Mouse (Mus musculus) stomach, embryonic 14.5 days (tissue): Measurements from ENCODE around the gene Parvg. TPM values are rescaled to one million over a fixed set of nuclear protein-coding genes. Genes with fewer than 3 reads are reported as not detected.

ENCODE experiments used
- ATAC-seq: fragments of 200-750 bp; cut with Nextera tagmentation; 2 replicates; pipeline ENCODE4 v1.8.0; 2017; ENCODE audit warnings: low read depth, moderate TSS enrichment; ENCODE audit not compliant: insufficient number of reproducible peaks, insufficient read depth, low FRiP score
- H3K27ac ChIP-seq: fragments of 300-500 bp; sonication (generic); 2 replicates; pipeline ENCODE4 v1.5.1; 2014; ENCODE audit warnings: mild to moderate bottlenecking, low read length, moderate library complexity, mixed read lengths
- H3K27me3 ChIP-seq: fragments of 300-500 bp; sonication (generic); 2 replicates; pipeline ENCODE4 v1.6.1; 2014; ENCODE audit warnings: low read length, control low read depth, mixed read lengths; ENCODE audit not compliant: control insufficient read depth, insufficient read depth
- H3K36me3 ChIP-seq: fragments of 300-500 bp; sonication (generic); 2 replicates; pipeline ENCODE4 v1.6.1; 2014; ENCODE audit warnings: mild to moderate bottlenecking, control low read depth, low read length, moderate library complexity, mixed read lengths; ENCODE audit not compliant: control insufficient read depth, insufficient read depth
- H3K4me1 ChIP-seq: fragments of 300-500 bp; sonication (generic); 2 replicates; pipeline ENCODE4 v1.6.1; 2014; ENCODE audit warnings: low read length, control low read depth, mixed read lengths; ENCODE audit not compliant: control insufficient read depth, insufficient read depth
- H3K4me2 ChIP-seq: fragments of 300-500 bp; sonication (generic); replicated peaks from 2 replicates; pipeline ENCODE4 v1.6.1; 2014; ENCODE audit warnings: low read depth, low read length, control low read depth
- H3K4me3 ChIP-seq: fragments of 300-500 bp; sonication (generic); 2 replicates; pipeline ENCODE4 v1.5.1; 2014; ENCODE audit warnings: low read depth, low read length, control low read depth
- H3K9ac ChIP-seq: fragments of 300-500 bp; sonication (generic); replicated peaks from 2 replicates; pipeline ENCODE4 v1.6.1; 2014; ENCODE audit warnings: low read depth, mild to moderate bottlenecking, control low read depth, low read length, moderate library complexity, mixed read lengths
- H3K9me3 ChIP-seq: fragments of 300-500 bp; sonication (generic); 2 replicates; pipeline ENCODE4 v1.6.1; 2016; ENCODE audit warnings: low read depth, low read length, control low read depth; ENCODE audit not compliant: control insufficient read depth
- WGBS: fragments of 180-500 bp; shearing (Covaris S2); extraction: QIAGEN DNeasy Blood & Tissue Kit; methylation state at CpG from one replicate; pipeline ENCODE4 v1.1.7; 2014; 5-methylcytosine and 5-hydroxymethylcytosine counted together
- polyA plus RNA-seq: library from polyadenylated mRNA; unstranded; fragments of >200 nt; fragmentation: Nextera tagmentation; extraction: Ambion mirVana; gene quantifications from 2 replicates; pipeline ENCODE4 v1.2.1, GENCODE M21; 2014

Parvg gene
- 2.0 and 2.4 TPM in 2 replicates for polyA plus RNA-seq

- H3K9me3 ChIP-seq: no peaks in the 10 kb centered on the region
- WGBS: 75% methylated on average over 10 of the region's 10 CpGs
- H3K4me2 ChIP-seq: no peak within 1 kb of the TSS
- ATAC-seq: no peak
- 0 out of 2 replicates have a peak, but pooled peaks cover 3% of the 10 kb centered on the region for H3K4me1 ChIP-seq
- H3K27me3 ChIP-seq: no peaks in the 10 kb centered on the region
- H3K4me3 ChIP-seq: no peak within 1 kb of the TSS
- H3K27ac ChIP-seq: no peak within 1 kb of the TSS
- H3K36me3 ChIP-seq: no peaks in the 10 kb centered on the region
- H3K9ac ChIP-seq: no peak within 1 kb of the TSS
Measured at GRCm38 (mm10) chr15:84323966-84324869, at the start of gene Parvg. TSS of gene Parvg (plus strand) at chr15:84324026.

DNA sequence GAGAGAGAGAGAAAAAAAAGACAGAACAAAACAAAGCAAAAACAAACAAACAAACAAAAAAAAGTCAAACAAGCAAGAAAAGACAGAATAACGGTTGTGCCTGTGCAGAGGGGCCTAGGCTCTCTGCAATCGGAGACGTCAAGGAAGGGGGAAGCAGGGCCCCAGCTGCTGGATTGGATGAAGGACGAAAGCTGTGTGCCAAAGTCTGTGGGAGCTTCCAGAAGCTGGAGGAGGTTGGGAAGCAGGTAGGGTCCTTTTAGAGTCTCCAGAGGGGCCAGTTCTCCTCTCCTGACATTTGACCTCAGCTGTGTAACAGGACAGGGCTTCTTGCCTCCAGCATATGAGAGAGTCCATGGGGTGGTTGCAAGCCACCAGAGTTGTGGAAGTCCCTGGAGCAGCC, 47.8 kb upstream of the Parvg start:
- WGBS: 85% methylated on average over 4 of the region's 4 CpGs
- ATAC-seq: no peak

DNA sequence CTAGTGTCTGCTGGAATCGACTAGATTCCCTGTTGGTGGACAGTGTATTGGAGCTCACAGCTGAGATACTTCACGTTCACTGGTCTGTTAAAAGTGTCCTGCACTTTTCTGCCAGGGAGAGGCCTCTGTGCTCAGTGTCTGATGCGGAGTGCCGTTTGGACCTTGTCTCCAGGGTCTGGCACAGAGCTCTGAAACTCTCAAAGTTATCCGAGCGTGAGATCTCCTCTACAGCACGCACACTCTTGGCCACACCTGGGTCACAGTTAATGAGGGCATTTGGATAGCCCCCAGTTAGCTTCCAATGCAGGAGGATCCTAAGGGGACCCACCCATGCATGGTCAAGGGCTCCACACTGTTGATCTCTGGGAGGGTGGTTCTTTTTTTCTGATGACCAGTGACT, 45.7 kb upstream of the Parvg start:
- ATAC-seq: no peak
- H3K9ac ChIP-seq: no peak overlapping the region
- H3K27ac ChIP-seq: no peak overlapping the region
- no peaks in the 10 kb centered on the region for H3K4me1 ChIP-seq
- 78% methylated on average over 7 of the region's 7 CpGs for WGBS
- no peaks in the 10 kb centered on the region for H3K36me3 ChIP-seq
- no peaks in the 10 kb centered on the region for H3K27me3 ChIP-seq
- H3K9me3 ChIP-seq: no peaks in the 10 kb centered on the region
- H3K4me2 ChIP-seq: no peak overlapping the region
- H3K4me3 ChIP-seq: no peak overlapping the region

More for the DNA sequence above, 47.8 kb upstream of the Parvg start:
- Histone ChIP-seq H3K4me1 (no peaks in the 10 kb centered on the region), H3K9me3 (no peaks in the 10 kb centered on the region), H3K4me2 (no peak overlapping the region), H3K27ac (no peak overlapping the region), H3K9ac (no peak overlapping the region), H3K27me3 (no peaks in the 10 kb centered on the region), H3K4me3 (no peak overlapping the region), H3K36me3 (no peaks in the 10 kb centered on the region)

GRCm38 (mm10) chr15:84278656-84279055, 45.2 kb upstream of the Parvg start:
- Histone ChIP-seq H3K4me3 (no peak overlapping the region), H3K36me3 (no peaks in the 10 kb centered on the region), H3K9me3 (no peaks in the 10 kb centered on the region), H3K9ac (no peak overlapping the region), H3K27ac (no peak overlapping the region), H3K4me2 (no peak overlapping the region), H3K27me3 (no peaks in the 10 kb centered on the region), H3K4me1 (no peaks in the 10 kb centered on the region)
- no peak for ATAC-seq
- 40% methylated on average over 7 of the region's 7 CpGs for WGBS

GRCm38 (mm10) chr15:84280309-84280708, 43.5 kb upstream of the Parvg start:
- no peaks in the 10 kb centered on the region for H3K9me3 ChIP-seq
- H3K4me3 ChIP-seq: no peak overlapping the region
- no peak overlapping the region for H3K9ac ChIP-seq
- no peaks in the 10 kb centered on the region for H3K36me3 ChIP-seq
- H3K4me1 ChIP-seq: no peaks in the 10 kb centered on the region
- H3K27me3 ChIP-seq: no peaks in the 10 kb centered on the region
- no peak overlapping the region for H3K4me2 ChIP-seq
- WGBS: 80% methylated on average over 8 of the region's 8 CpGs
- ATAC-seq: no peak
- H3K27ac ChIP-seq: no peak overlapping the region

DNA sequence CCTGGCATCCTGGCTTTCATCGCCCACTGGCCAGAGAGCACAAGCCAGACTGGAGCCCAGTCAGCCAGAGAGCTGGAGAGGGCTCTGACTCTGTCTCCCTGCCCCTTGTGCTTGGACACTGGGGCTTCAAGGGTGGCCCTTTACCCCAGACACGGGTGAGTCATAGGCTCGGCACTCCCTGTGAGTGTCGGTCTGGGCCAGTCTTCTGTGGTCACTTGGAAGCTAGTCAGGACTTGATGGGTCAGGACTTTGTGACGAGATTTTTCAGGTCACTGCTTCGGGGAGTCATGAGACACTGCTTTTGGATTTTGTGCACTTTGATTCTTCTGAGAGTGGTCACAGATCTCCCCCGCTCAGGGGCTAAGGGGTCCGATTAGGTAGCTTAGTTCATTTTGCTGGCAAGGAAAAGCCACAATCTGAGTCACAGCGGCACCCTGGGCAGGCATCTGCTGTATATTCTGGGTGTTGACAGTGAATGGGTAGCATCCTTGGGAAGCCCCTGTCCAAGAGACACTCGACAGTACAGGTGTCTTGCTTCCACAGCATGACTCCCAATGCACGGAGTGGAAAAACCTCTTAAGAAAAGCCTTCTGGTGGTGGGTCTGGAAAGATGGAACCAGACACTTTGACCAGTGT, 43.0 kb upstream of the Parvg start:
- Histone ChIP-seq H3K36me3 (no peaks in the 10 kb centered on the region), H3K4me2 (no peak overlapping the region), H3K4me1 (no peaks in the 10 kb centered on the region), H3K4me3 (no peak overlapping the region), H3K27me3 (no peaks in the 10 kb centered on the region), H3K27ac (no peak overlapping the region), H3K9me3 (no peaks in the 10 kb centered on the region), H3K9ac (no peak overlapping the region)
- ATAC-seq: no peak
- WGBS: 86% methylated on average over 11 of the region's 11 CpGs

GRCm38 (mm10) chr15:84282206-84283085, 41.4 kb upstream of the Parvg start:
- Histone ChIP-seq H3K9me3 (no peaks in the 10 kb centered on the region), H3K27ac (no peak overlapping the region), H3K36me3 (no peaks in the 10 kb centered on the region), H3K4me1 (no peaks in the 10 kb centered on the region), H3K27me3 (no peaks in the 10 kb centered on the region), H3K4me3 (no peak overlapping the region), H3K4me2 (no peak overlapping the region), H3K9ac (no peak overlapping the region)
- WGBS: 74% methylated on average over 20 of the region's 20 CpGs
- ATAC-seq: no peak

GRCm38 (mm10) chr15:84284059-84284458, 39.8 kb upstream of the Parvg start:
- no peak overlapping the region for H3K27ac ChIP-seq
- no peaks in the 10 kb centered on the region for H3K9me3 ChIP-seq
- H3K4me3 ChIP-seq: no peak overlapping the region
- H3K36me3 ChIP-seq: no peaks in the 10 kb centered on the region
- WGBS: 68% methylated on average over 5 of the region's 5 CpGs
- no peak for ATAC-seq
- no peaks in the 10 kb centered on the region for H3K27me3 ChIP-seq
- no peak overlapping the region for H3K4me2 ChIP-seq
- no peaks in the 10 kb centered on the region for H3K4me1 ChIP-seq
- H3K9ac ChIP-seq: no peak overlapping the region
